Comparison of ENCODE assay signal across 16 mouse cellular contexts in the genomic region with DNA sequence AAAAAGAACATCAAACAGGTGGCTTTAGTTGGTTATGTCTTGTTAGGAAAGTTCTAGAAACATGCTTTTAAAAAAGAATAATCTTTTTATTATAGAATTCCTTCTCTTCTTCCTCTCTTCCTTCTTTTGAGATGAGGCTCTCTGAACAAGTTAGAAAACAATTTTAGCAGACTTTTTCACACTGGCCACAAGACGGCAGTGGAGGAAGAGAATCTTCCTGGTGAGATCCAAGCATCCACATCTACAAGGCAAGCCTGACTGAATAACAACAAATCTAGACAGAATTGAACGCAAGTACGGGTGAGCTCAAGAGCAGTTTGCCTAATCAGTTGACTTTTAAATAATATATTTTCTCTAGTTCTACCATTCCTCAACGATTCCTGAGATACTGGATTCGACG.
"Had no signal": no experiment of that assay in that cellular context is flagged by ENCODE, and none has a peak within 500 bp of the region (broad histone marks: within the 10 kb centered on the region; RNA-seq: fewer than 3 reads in every experiment).

No protein-coding gene starts in this region.

- DNase-seq: kidney, adult 8-10 months; kidney, postnatal 10 days; kidney, postnatal 4 days; left cerebral cortex, postnatal 4 days; liver, embryonic 13.5 days; liver, postnatal 0 days; lung, postnatal 14 days; right cerebral cortex, postnatal 14 days; thymus, postnatal 4 days had no signal

- H3K27me3 ChIP-seq: limb, embryonic 15.5 days; liver, embryonic 13.5 days; lung, embryonic 15.5 days; megakaryocyte, embryonic 14.5 days; midbrain, embryonic 15.5 days; stomach, embryonic 15.5 days had no signal

- H3K4me3 ChIP-seq: limb, embryonic 15.5 days; liver, embryonic 13.5 days; lung, embryonic 15.5 days; megakaryocyte, embryonic 14.5 days; midbrain, embryonic 15.5 days; stomach, embryonic 15.5 days had no signal

- H3K4me2 ChIP-seq: limb, embryonic 15.5 days; liver, embryonic 13.5 days; lung, embryonic 15.5 days; midbrain, embryonic 11.5 days; midbrain, embryonic 15.5 days; stomach, embryonic 15.5 days had no signal

- ATAC-seq: liver, postnatal 0 days; midbrain, embryonic 15.5 days had no signal

- H3K9ac ChIP-seq: limb, embryonic 15.5 days; liver, embryonic 13.5 days; liver, postnatal 0 days; lung, embryonic 15.5 days; midbrain, embryonic 15.5 days; stomach, embryonic 15.5 days had no signal

- H3K9me3 ChIP-seq: limb, embryonic 15.5 days; liver, embryonic 13.5 days; lung, embryonic 15.5 days; midbrain, embryonic 15.5 days; stomach, embryonic 15.5 days had no signal

- H3K4me1 ChIP-seq: limb, embryonic 15.5 days; liver, embryonic 13.5 days; lung, embryonic 15.5 days; megakaryocyte, embryonic 14.5 days; midbrain, embryonic 15.5 days; stomach, embryonic 15.5 days had no signal

- H3K36me3 ChIP-seq: liver, embryonic 13.5 days; lung, embryonic 15.5 days; stomach, embryonic 15.5 days had no signal

- H3K27ac ChIP-seq: limb, embryonic 15.5 days; liver, embryonic 13.5 days; lung, embryonic 15.5 days; macrophage; midbrain, embryonic 15.5 days; stomach, embryonic 15.5 days had no signal
